Comparison of ENCODE assay signal across 8 mouse cellular contexts in genomic region chr7:34911919-34912897, GRCm38 (mm10). TPM values are rescaled to one million over a fixed set of nuclear protein-coding genes. Genes with fewer than 3 reads are reported as not detected.
A peak's percentile ranks its signal among the peaks of the same experiment; 100 is the strongest.
DNase-seq lines count a peak whose midpoint lies in the region; ATAC-seq and TF ChIP-seq lines count a peak whose summit lies in the region.

Pepd (plus strand) TSS chr7:34912379.

- peaks cover 3% of the 10 kb centered on the region for H3K79me3 ChIP-seq in C2C12 (ENCODE audit: low read depth)

- H3K4me2 ChIP-seq in kidney, embryonic 15.5 days: peak within 1 kb of the TSS; percentile 84
- H3K4me2 ChIP-seq in liver, embryonic 11.5 days: peak within 1 kb of the TSS; percentile 94
- H3K4me2 ChIP-seq in stomach, embryonic 14.5 days (replicated peaks; ENCODE audit: low read depth, low read length): peak within 1 kb of the TSS; percentile 85

- WGBS in heart, embryonic 10.5 days: 8% methylated on average over 44 of the region's 44 CpGs
- WGBS in kidney, embryonic 15.5 days: 6% methylated on average over 44 of the region's 44 CpGs
- 6% methylated on average over 44 of the region's 44 CpGs for WGBS in liver, embryonic 11.5 days
- WGBS in stomach, embryonic 14.5 days: 6% methylated on average over 44 of the region's 44 CpGs

- peak; percentile 94 for DNase-seq in brain, adult 2 months (ENCODE audit: low read depth, low spot score)
- peak; percentile 97 for DNase-seq in heart, embryonic 10.5 days (ENCODE audit: low spot score)
- peak; percentile 87 for DNase-seq in liver, embryonic 11.5 days (ENCODE audit: low spot score)
- peak; percentile 87 for DNase-seq in naive thymus-derived CD4-positive, alpha-beta T cell, adult 2 months (ENCODE audit: low read depth)

- H3K4me3 ChIP-seq in C2C12 (ENCODE audit: insufficient read depth, poor library complexity, severe bottlenecking): peak within 1 kb of the TSS; percentile 69
- peak within 1 kb of the TSS; percentile 79 for H3K4me3 ChIP-seq in heart, embryonic 10.5 days
- H3K4me3 ChIP-seq in kidney, embryonic 15.5 days (replicated peaks): peak within 1 kb of the TSS; percentile 84
- peak within 1 kb of the TSS; percentile 94 for H3K4me3 ChIP-seq in liver, embryonic 11.5 days (ENCODE audit: low read depth, low read length)
- peak within 1 kb of the TSS; percentile 98 for H3K4me3 ChIP-seq in stomach, embryonic 14.5 days (ENCODE audit: low read depth, low read length)

- H3K9ac ChIP-seq in kidney, embryonic 15.5 days: peak within 1 kb of the TSS; percentile 79
- H3K9ac ChIP-seq in liver, embryonic 11.5 days (ENCODE audit: low read depth, low read length): peak within 1 kb of the TSS; percentile 73
- H3K9ac ChIP-seq in stomach, embryonic 14.5 days (replicated peaks; ENCODE audit: low read depth, low read length): peak within 1 kb of the TSS; percentile 54

- peak within 1 kb of the TSS; percentile 87 for H3K27ac ChIP-seq in heart, embryonic 10.5 days
- H3K27ac ChIP-seq in kidney, embryonic 15.5 days: peak within 1 kb of the TSS; percentile 70
- H3K27ac ChIP-seq in liver, embryonic 11.5 days (ENCODE audit: low read depth, low read length): no peak within 1 kb of the TSS
- peak within 1 kb of the TSS; percentile 58; the same call in 1 of the 2 replicates for H3K27ac ChIP-seq in stomach, embryonic 14.5 days (ENCODE audit: low read length)

- peaks cover 17% of the 10 kb centered on the region for H3K4me1 ChIP-seq in heart, embryonic 10.5 days
- H3K4me1 ChIP-seq in kidney, embryonic 15.5 days: peaks cover 45% of the 10 kb centered on the region
- peaks cover 6% of the 10 kb centered on the region for H3K4me1 ChIP-seq in liver, embryonic 11.5 days (replicated peaks; ENCODE audit: control insufficient read depth, insufficient read depth, low read length)
- 0 out of 2 replicates have a peak, but pooled peaks cover 6% of the 10 kb centered on the region for H3K4me1 ChIP-seq in stomach, embryonic 14.5 days (ENCODE audit: control insufficient read depth, insufficient read depth, low read length)

- no peak for TF ChIP-seq CTCF in C2C12 (IDR thresholded peaks at IDR 0.05; ENCODE audit: control insufficient read depth, insufficient read depth, insufficient read length)

- no peaks in the 10 kb centered on the region for H3K27me3 ChIP-seq in C2C12 (ENCODE audit: control insufficient read depth, insufficient read depth, insufficient read length)
- H3K27me3 ChIP-seq in heart, embryonic 10.5 days (ENCODE audit: insufficient read depth, poor library complexity, severe bottlenecking): peaks cover 4% of the 10 kb centered on the region; the same call in 1 of the 2 replicates
- H3K27me3 ChIP-seq in kidney, embryonic 15.5 days: no peaks in the 10 kb centered on the region
- H3K27me3 ChIP-seq in liver, embryonic 11.5 days (replicated peaks; ENCODE audit: control insufficient read depth, insufficient read depth, low read length): peaks cover 2% of the 10 kb centered on the region; the same call in 1 of the 2 replicates
- no peaks in the 10 kb centered on the region for H3K27me3 ChIP-seq in stomach, embryonic 14.5 days (ENCODE audit: control insufficient read depth, insufficient read depth, low read length)

- peak within 1 kb of the TSS; percentile 68 for H3ac ChIP-seq in C2C12 (ENCODE audit: control insufficient read depth, insufficient read length, low read depth)

- no peaks in the 10 kb centered on the region for H3K9me3 ChIP-seq in heart, embryonic 10.5 days
- no peaks in the 10 kb centered on the region for H3K9me3 ChIP-seq in kidney, embryonic 15.5 days (replicated peaks)
- H3K9me3 ChIP-seq in liver, embryonic 11.5 days (ENCODE audit: control insufficient read depth, low read length): no peaks in the 10 kb centered on the region
- peaks cover 3% of the 10 kb centered on the region; the same call in 1 of the 2 replicates for H3K9me3 ChIP-seq in stomach, embryonic 14.5 days (ENCODE audit: control insufficient read depth, low read depth, low read length)

- H3K36me3 ChIP-seq in C2C12 (ENCODE audit: control insufficient read depth, insufficient read depth): no peaks in the 10 kb centered on the region
- no peaks in the 10 kb centered on the region for H3K36me3 ChIP-seq in heart, embryonic 10.5 days
- no peaks in the 10 kb centered on the region for H3K36me3 ChIP-seq in kidney, embryonic 15.5 days
- no peaks in the 10 kb centered on the region for H3K36me3 ChIP-seq in liver, embryonic 11.5 days (ENCODE audit: control insufficient read depth, insufficient read depth, low read length)
- no peaks in the 10 kb centered on the region for H3K36me3 ChIP-seq in stomach, embryonic 14.5 days (ENCODE audit: control insufficient read depth, insufficient read depth, low read length)

- peak; percentile 97 for ATAC-seq in erythroblast, adult 5-6 weeks (replicated peaks; ENCODE audit: low FRiP score, poor library complexity, severe bottlenecking)
- peak; percentile 87 for ATAC-seq in kidney, embryonic 15.5 days (replicated peaks; ENCODE audit: low FRiP score)
- ATAC-seq in liver, embryonic 11.5 days (replicated peaks; ENCODE audit: low FRiP score): peak; percentile 97
- peak; percentile 95 for ATAC-seq in stomach, embryonic 14.5 days (ENCODE audit: insufficient number of reproducible peaks, insufficient read depth, low FRiP score, low read depth)

- H3K79me2 ChIP-seq in C2C12 (ENCODE audit: control insufficient read depth, insufficient read depth): peaks cover 34% of the 10 kb centered on the region

TF ChIP-seq in C2C12, 6 proteins besides CTCF, POLR2A, EP300 and RAD21:
- TF ChIP-seq MYOD1 (IDR thresholded peaks at IDR 0.05; ENCODE audit: control insufficient read depth, insufficient read length, low read depth) (no peak), MYOG (IDR thresholded peaks at IDR 0.05; ENCODE audit: control insufficient read depth, extremely low read depth, insufficient read length) (no peak), MAX (IDR thresholded peaks at IDR 0.05) (peak; percentile 79), USF1 (IDR thresholded peaks at IDR 0.05; ENCODE audit: low read depth) (peak; percentile 98)
TF ChIP-seq in C2C12: peak in this region for 2.

RNA-seq across cellular contexts. Expression of gene Pepd, which starts in this region (rescaled TPM):
- polyA plus RNA-seq in C2C12 (2012; fragmentation: generic; extraction: Trizol): 82.9 TPM
- total RNA-seq in erythroblast, adult 5-6 weeks (2015; ENCODE audit: low replicate concordance): 28.1 and 29.0 TPM in 2 replicates
- total RNA-seq in erythroblast, adult 5-6 weeks (2017; ENCODE audit: low replicate concordance): 59.6 and 76.5 TPM in 2 replicates
- polyA plus RNA-seq in heart, embryonic 10.5 days (2016; fragmentation: Nextera tagmentation; extraction: Ambion mirVana): 60.8 and 64.5 TPM in 2 replicates
- polyA plus RNA-seq in kidney, embryonic 15.5 days (2015; fragmentation: Nextera tagmentation; extraction: Ambion mirVana): 115 and 117 TPM in 2 replicates
- polyA plus RNA-seq in liver, embryonic 11.5 days (2014; fragmentation: Nextera tagmentation; extraction: Ambion mirVana): 53.4 and 55.7 TPM in 2 replicates
- 63.7 and 68.3 TPM in 2 replicates for polyA plus RNA-seq in stomach, embryonic 14.5 days (2014; fragmentation: Nextera tagmentation; extraction: Ambion mirVana)
